Mouse (Mus musculus) hindbrain, postnatal 0 days (tissue): ENCODE measurements at regions not wholly inside any gene's neighbourhood (a gene's known extent, or its start where the extent isn't known, plus 50 kb on each side); places are given as distances from the start of the nearest gene placed in this dataset.

ENCODE experiments used
- ATAC-seq: fragments of 200-750 bp; cut with Nextera tagmentation; 2 replicates; pipeline ENCODE4 v1.8.0; 2017; ENCODE audit warnings: mild to moderate bottlenecking, moderate TSS enrichment, moderate library complexity
- DNase-seq: peaks from one replicate; pipeline ENCODE4 v3.0.0-alpha.2; 2015; ENCODE audit warnings: low spot score
- H3K27ac ChIP-seq: fragments of 300-500 bp; sonication (generic); 2 replicates; pipeline ENCODE4 v1.5.1; 2014; ENCODE audit warnings: mild to moderate bottlenecking
- H3K27me3 ChIP-seq: fragments of 300-500 bp; sonication (generic); 2 replicates; pipeline ENCODE4 v1.6.1; 2014; ENCODE audit warnings: low read length, mixed read lengths; ENCODE audit not compliant: insufficient read depth
- H3K36me3 ChIP-seq: fragments of 300-500 bp; sonication (generic); 2 replicates; pipeline ENCODE4 v1.6.1; 2014; ENCODE audit warnings: low read length, mixed read lengths; ENCODE audit not compliant: insufficient read depth
- H3K4me1 ChIP-seq: fragments of 300-500 bp; sonication (generic); 2 replicates; pipeline ENCODE4 v1.6.1; 2014; ENCODE audit warnings: antibody characterized with exemption, low read length, mixed read lengths; ENCODE audit not compliant: insufficient read depth
- H3K4me2 ChIP-seq: fragments of 300-500 bp; sonication (generic); 2 replicates; pipeline ENCODE4 v1.6.1; 2014; ENCODE audit warnings: low read depth, mild to moderate bottlenecking, low read length, moderate library complexity, mixed read lengths
- H3K4me3 ChIP-seq: fragments of 300-500 bp; sonication (generic); 2 replicates; pipeline ENCODE4 v1.5.1; 2014; ENCODE audit warnings: low read length
- H3K9ac ChIP-seq: fragments of 300-500 bp; sonication (generic); replicated peaks from 2 replicates; pipeline ENCODE4 v1.6.1; 2014; ENCODE audit warnings: mild to moderate bottlenecking, low read length, moderate library complexity, mixed read lengths
- H3K9me3 ChIP-seq: fragments of 300-500 bp; sonication (generic); 2 replicates; pipeline ENCODE4 v1.6.1; 2016; ENCODE audit warnings: low read length, mixed read lengths
- CTCF ChIP-seq: IDR thresholded peaks from 2 replicates; pipeline ENCODE4 v1.5.1; 2016; ENCODE audit warnings: antibody characterized with exemption, control low read depth, low read depth
- WGBS: fragments of 180-500 bp; shearing (Covaris S2); extraction: QIAGEN DNeasy Blood & Tissue Kit; methylation state at CpG from one replicate; pipeline ENCODE4 v1.1.7; 2014; 5-methylcytosine and 5-hydroxymethylcytosine counted together

DNA sequence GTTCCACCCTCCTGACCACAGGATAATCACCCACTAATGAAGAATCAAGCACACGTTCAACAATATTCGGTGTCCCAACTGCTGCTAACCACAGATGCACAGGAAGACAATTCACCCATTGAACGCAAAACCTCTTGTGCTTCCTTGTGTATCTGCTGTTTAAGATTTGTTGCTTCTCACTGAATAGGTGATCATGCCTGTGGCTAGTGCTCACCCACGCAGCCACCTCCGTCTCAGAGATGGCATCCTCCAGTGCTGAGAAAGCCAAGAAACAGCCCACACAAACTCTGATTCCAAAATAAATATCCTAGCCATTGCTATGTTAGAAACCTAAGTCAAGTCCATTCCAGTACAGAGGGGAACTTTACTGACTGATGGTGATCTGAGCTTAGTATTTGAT, 520.7 kb upstream of the Adamts16 start:
- ATAC-seq (no peak), DNase-seq (no peak)
- no peak overlapping the region for H3K27ac ChIP-seq
- TF ChIP-seq CTCF: no peak
- no peaks in the 10 kb centered on the region for H3K4me1 ChIP-seq
- H3K4me2 ChIP-seq: no peak overlapping the region
- no peak overlapping the region for H3K4me3 ChIP-seq
- H3K9ac ChIP-seq: no peak overlapping the region
- H3K36me3 ChIP-seq: no peaks in the 10 kb centered on the region
- H3K27me3 ChIP-seq: no peaks in the 10 kb centered on the region
- 84% methylated on average over 5 of the region's 5 CpGs for WGBS
- no peaks in the 10 kb centered on the region for H3K9me3 ChIP-seq

DNA sequence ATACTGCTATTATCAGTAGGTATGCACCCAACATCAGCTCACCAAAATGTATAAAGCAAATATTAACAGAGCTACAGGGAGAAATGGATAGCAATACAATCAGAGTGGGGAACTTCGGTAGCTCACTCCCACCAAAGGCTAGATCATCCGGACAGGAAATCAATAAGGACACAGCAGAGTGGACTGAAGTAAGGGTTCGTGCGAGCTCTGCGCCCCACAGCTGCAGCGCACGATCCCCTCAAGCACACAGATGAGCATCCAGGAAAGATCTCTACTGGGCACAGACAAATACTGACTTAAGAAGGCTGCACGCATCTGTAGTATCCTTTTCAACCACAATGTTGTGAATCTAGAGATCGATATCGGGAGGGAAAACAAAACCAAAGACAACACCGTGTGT, 517.5 kb upstream of the Adamts16 start:
- no peak overlapping the region for H3K4me2 ChIP-seq
- H3K27ac ChIP-seq: no peak overlapping the region
- no peaks in the 10 kb centered on the region for H3K36me3 ChIP-seq
- H3K9ac ChIP-seq: no peak overlapping the region
- H3K27me3 ChIP-seq: no peaks in the 10 kb centered on the region
- H3K4me1 ChIP-seq: no peaks in the 10 kb centered on the region
- H3K4me3 ChIP-seq: no peak overlapping the region
- no peaks in the 10 kb centered on the region for H3K9me3 ChIP-seq
- DNase-seq: no peak
- no peak for ATAC-seq
- no peak for TF ChIP-seq CTCF
- 81% methylated on average over 11 of the region's 11 CpGs for WGBS

DNA sequence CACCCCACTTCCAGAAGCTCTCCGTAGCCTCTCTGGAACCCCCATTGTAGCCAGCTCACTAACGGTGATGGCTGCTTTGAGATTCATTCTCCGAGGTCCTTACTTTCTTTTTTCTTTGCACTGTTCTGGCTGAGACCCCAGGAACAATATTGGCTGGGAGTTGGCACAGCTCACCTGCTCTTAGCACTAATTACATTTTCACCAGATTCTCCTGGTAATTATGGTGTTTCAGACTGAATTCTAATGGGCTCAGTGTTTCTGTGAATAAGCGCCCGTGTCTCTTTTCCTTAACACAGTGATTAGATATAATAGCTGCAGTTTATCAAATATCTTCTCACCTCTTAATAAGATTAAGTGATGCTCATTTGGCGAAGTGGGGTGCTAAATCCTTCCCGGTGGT, 509.2 kb upstream of the Adamts16 start:
- Histone ChIP-seq H3K9ac (no peak overlapping the region), H3K27me3 (no peaks in the 10 kb centered on the region), H3K27ac (no peak overlapping the region), H3K4me2 (no peak overlapping the region), H3K4me1 (no peaks in the 10 kb centered on the region), H3K36me3 (no peaks in the 10 kb centered on the region), H3K4me3 (no peak overlapping the region), H3K9me3 (no peaks in the 10 kb centered on the region)
- peak; percentile 8 for DNase-seq
- no peak for TF ChIP-seq CTCF
- ATAC-seq: no peak
- WGBS: 58% methylated on average over 7 of the region's 7 CpGs

DNA sequence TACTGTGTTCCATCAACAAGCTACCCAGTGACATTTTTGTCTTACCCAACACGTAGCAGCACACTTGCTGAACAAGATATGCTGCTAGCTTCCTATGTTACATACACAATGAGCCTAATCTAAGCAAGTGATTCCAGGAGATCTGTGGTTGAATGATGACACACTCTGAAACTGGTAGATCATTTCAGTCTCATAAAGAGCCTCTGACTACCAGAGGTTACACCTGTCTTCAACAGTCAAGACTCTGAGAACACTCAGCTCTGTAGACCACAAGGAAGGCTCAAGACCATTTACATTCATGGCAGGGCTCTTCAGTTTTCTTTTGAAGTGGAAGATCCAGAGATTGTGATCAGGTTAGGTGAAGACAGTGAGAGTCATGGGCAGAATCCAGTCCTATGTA, 501.3 kb upstream of the Adamts16 start:
- H3K36me3 ChIP-seq: no peaks in the 10 kb centered on the region
- H3K9me3 ChIP-seq: no peaks in the 10 kb centered on the region
- no peak overlapping the region for H3K4me2 ChIP-seq
- H3K9ac ChIP-seq: no peak overlapping the region
- DNase-seq (no peak), ATAC-seq (no peak)
- no peak for TF ChIP-seq CTCF
- H3K4me3 ChIP-seq: no peak overlapping the region
- no peaks in the 10 kb centered on the region for H3K4me1 ChIP-seq
- no peaks in the 10 kb centered on the region; the same call in 1 of the 2 replicates for H3K27me3 ChIP-seq
- 88% methylated on average over 1 of the region's 1 CpGs for WGBS
- no peak overlapping the region for H3K27ac ChIP-seq

DNA sequence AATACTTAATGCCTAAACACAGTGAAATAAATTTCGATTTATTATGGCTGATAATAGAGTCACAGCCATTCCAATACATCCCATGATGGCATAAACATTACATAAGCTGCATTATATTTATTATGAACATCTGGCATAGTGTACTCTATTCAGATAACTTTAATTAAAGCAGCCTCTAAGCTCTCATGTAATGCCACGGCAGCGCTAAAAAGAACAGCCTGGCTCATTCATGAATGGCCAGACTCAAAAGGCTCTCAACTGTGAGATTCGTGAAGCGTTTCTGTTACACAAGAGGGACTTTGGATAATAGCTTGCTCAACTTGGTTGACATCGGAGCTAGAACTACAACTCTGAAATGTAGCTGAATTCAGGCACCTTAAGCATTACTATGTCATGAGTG, 497.1 kb upstream of the Adamts16 start:
- Histone ChIP-seq H3K4me1 (no peaks in the 10 kb centered on the region), H3K4me3 (no peak overlapping the region), H3K9ac (no peak overlapping the region), H3K27ac (no peak overlapping the region), H3K27me3 (no peaks in the 10 kb centered on the region; the same call in 1 of the 2 replicates), H3K9me3 (no peaks in the 10 kb centered on the region), H3K4me2 (no peak overlapping the region), H3K36me3 (no peaks in the 10 kb centered on the region)
- ATAC-seq (no peak), DNase-seq (peak; percentile 47)
- WGBS: 27% methylated on average over 6 of the region's 6 CpGs
- no peak for TF ChIP-seq CTCF

DNA sequence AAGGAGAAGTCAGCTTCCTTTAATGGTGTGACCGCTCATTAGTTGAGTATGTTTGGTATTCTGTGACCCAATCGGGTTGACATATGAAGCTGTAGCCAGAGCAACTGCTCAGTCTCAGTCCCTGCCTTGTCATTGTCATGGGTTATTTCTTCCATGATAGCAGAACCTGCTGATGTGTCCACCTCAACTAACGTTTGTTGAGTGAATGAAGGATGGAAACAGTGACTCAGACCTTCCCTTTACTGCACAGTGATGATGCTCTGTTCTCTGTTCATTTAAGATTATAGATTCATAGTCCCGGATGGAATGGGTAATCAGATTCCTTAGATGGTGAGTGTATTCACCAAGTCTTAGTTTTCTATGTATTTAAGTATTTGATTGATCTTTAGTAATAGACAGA, 493.3 kb upstream of the Adamts16 start:
- no peaks in the 10 kb centered on the region for H3K27me3 ChIP-seq
- no peak overlapping the region for H3K9ac ChIP-seq
- no peak overlapping the region for H3K27ac ChIP-seq
- H3K4me2 ChIP-seq: no peak overlapping the region
- WGBS: 89% methylated on average over 4 of the region's 4 CpGs
- TF ChIP-seq CTCF: no peak
- ATAC-seq: no peak
- H3K36me3 ChIP-seq: no peaks in the 10 kb centered on the region
- H3K4me3 ChIP-seq: no peak overlapping the region
- no peak for DNase-seq
- H3K9me3 ChIP-seq: no peaks in the 10 kb centered on the region
- H3K4me1 ChIP-seq: no peaks in the 10 kb centered on the region

DNA sequence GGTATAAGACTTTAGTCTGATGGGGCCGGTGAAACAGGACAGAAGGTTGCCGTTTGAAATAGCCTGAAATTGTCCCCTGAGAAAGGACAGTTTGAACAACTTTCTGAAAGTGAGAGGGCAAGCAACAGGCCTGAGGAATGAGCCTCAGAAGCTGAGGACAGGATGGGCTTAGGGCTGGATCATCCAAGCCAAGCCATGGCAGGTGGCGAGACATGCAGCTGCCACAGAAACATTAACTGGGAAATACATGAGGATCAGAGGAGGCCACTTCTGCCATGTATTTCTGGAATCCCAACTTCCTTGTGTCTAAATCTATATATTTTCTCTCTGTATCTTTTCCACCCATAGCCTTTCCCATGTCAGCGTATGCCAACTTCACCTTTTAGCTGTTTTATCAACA, 491.5 kb upstream of the Adamts16 start:
- 87% methylated on average over 4 of the region's 4 CpGs for WGBS
- Histone ChIP-seq H3K4me2 (no peak overlapping the region), H3K9me3 (no peaks in the 10 kb centered on the region), H3K27me3 (no peaks in the 10 kb centered on the region), H3K4me1 (no peaks in the 10 kb centered on the region), H3K9ac (no peak overlapping the region), H3K36me3 (no peaks in the 10 kb centered on the region), H3K4me3 (no peak overlapping the region), H3K27ac (no peak overlapping the region)
- ATAC-seq: no peak
- DNase-seq: no peak
- no peak for TF ChIP-seq CTCF
